Mouse (Mus musculus) erythroblast, embryonic 14.5 days (primary cell): Measurements from ENCODE around the gene Stkld1. TPM values are rescaled to one million over a fixed set of nuclear protein-coding genes. Genes with fewer than 3 reads are reported as not detected.

Experiments used
- H3K27me3 ChIP-seq: 2 replicates; pipeline ENCODE4 v1.6.1; 2012; ENCODE audit warnings: inconsistent platforms; ENCODE audit not compliant: control insufficient read depth
- H3K36me3 ChIP-seq: 2 replicates; pipeline ENCODE4 v1.6.1; 2012; ENCODE audit warnings: mild to moderate bottlenecking, inconsistent platforms; ENCODE audit not compliant: control insufficient read depth
- H3K4me1 ChIP-seq: 2 replicates; pipeline ENCODE4 v1.6.1; 2012; ENCODE audit warnings: inconsistent platforms; ENCODE audit not compliant: control insufficient read depth
- H3K4me3 ChIP-seq: replicated peaks from 2 replicates; pipeline ENCODE3; 2012; ENCODE audit warnings: moderate library complexity, mild to moderate bottlenecking, inconsistent platforms
- H3K9me3 ChIP-seq: 2 replicates; pipeline ENCODE4 v1.6.1; 2012; ENCODE audit warnings: low read length, inconsistent platforms, mixed read lengths; ENCODE audit not compliant: control insufficient read depth
- GATA1 ChIP-seq: IDR thresholded peaks from 2 replicates; pipeline ENCODE4 v1.6.1; 2012; ENCODE audit warnings: low read length, inconsistent platforms, mixed read lengths
- TAL1 ChIP-seq: IDR thresholded peaks from 3 replicates; pipeline ENCODE4 v1.6.1; 2012; ENCODE audit warnings: low read length, inconsistent platforms, mixed read lengths
- polyA plus RNA-seq: library from polyadenylated mRNA; stranded (reverse); fragments of >175 nt; gene quantifications from 2 replicates; pipeline ENCODE4 v1.2.3, GENCODE M21; 2012

The Stkld1 gene
- polyA plus RNA-seq, 1 experiment, result 0.02 TPM

DNA sequence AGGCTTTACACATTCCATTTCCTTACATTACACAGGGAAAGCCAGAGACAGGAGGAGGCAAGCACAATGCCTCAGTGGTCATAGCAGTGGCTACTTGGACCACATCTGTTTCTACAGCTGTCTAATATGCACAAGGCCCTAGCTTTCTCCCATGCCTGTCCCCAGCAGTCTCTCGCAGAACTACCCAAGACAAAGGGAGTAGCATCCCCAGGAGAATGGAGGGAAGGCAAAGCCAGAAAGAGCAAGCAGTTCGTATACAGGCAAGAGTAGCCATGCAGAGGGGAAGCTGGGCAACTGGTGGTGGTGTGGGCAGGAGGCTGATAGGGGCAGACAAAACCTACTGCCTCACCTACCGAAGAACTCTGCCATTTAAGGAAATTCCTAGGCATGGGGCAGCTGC lies 27.4 kb upstream of the Stkld1 start:
- H3K4me1 ChIP-seq, result peaks cover 69% of the 10 kb centered on the region
- no peaks in the 10 kb centered on the region for H3K9me3 ChIP-seq
- TF ChIP-seq GATA1, result no peak
- TF ChIP-seq TAL1, result no peak
- H3K4me3 ChIP-seq, result no peak overlapping the region
- H3K27me3 ChIP-seq, result no peaks in the 10 kb centered on the region
- H3K36me3 ChIP-seq, result peaks cover 61% of the 10 kb centered on the region

- Histone ChIP-seq H3K4me1 (peaks cover 69% of the 10 kb centered on the region), H3K9me3 (no peaks in the 10 kb centered on the region), H3K4me3 (no peak overlapping the region), H3K27me3 (no peaks in the 10 kb centered on the region), H3K36me3 (peaks cover 68% of the 10 kb centered on the region)
- TF ChIP-seq GATA1, result no peak
- no peak for TF ChIP-seq TAL1
Measured at GRCm38 (mm10) chr2:26907109-26907508, 26.7 kb upstream of the Stkld1 start.

DNA sequence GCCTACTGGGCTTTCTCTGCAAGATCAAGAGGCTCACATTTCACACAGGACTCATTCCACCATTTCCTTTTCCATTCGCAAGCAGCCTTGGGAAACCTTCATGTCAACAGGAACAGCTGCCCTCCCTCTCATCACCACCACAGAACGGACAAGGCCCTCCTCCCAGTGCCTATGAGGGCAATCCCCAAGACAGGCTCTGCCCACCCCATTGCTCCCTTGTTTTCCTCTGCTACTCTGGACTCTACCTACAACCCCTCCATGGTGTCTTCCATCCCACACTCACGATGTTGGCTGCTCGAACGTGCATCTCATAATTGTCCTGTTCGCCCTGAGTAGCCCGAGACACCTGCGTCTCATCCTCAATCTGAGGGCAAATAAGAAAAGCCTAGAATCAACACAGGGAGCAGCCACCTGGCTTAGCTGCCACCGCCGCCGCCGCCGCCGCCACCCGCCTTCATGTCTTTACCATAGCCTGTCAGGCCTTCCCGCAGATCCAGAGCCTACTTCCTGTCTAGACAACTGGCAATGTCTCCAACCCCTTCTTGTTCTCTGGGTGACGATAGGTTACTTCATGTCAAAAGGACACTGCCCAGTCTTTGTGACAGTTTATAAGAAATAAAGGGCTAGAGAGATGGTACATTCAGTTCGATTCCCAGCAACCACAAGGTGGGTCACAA lies 25.0 kb upstream of the Stkld1 start:
- H3K36me3 ChIP-seq, result peaks cover 82% of the 10 kb centered on the region
- peak overlapping the region; percentile 83 for H3K4me3 ChIP-seq
- TF ChIP-seq GATA1 (no peak), TAL1 (no peak)
- H3K4me1 ChIP-seq, result peaks cover 70% of the 10 kb centered on the region
- no peaks in the 10 kb centered on the region for H3K9me3 ChIP-seq
- H3K27me3 ChIP-seq, result no peaks in the 10 kb centered on the region

DNA sequence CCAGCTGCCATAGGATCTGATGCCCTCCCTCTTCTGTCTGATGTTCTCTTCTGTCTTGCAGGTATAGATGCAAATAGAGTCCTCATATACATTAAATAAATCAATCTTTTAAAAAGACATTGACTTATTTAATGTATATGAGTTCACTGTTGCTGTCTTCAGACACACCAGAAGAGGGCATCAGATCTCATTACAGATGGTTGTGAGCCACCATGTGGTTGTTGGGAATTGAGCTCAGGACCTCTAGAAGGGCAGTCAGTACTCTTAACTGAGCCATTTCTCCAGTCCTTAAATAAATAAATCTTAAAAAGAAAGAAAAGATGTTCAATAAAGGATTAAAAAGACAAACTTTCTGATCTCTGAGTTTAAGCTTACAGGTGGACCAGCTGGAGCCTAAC lies 24.5 kb upstream of the Stkld1 start:
- Histone ChIP-seq H3K27me3 (no peaks in the 10 kb centered on the region), H3K4me3 (peak overlapping the region; percentile 83), H3K4me1 (peaks cover 69% of the 10 kb centered on the region), H3K9me3 (no peaks in the 10 kb centered on the region), H3K36me3 (peaks cover 82% of the 10 kb centered on the region)
- TF ChIP-seq TAL1 (no peak), GATA1 (no peak)

GRCm38 (mm10) chr2:26910124-26910993 lies 23.5 kb upstream of the Stkld1 start, which contains the start of the genes Med22 and Rpl7a:
Gene Med22, minus strand, starts transcription at chr2:26910677.
Gene Rpl7a, plus strand, starts transcription at chr2:26910764.
- TF ChIP-seq TAL1, result no peak
- TF ChIP-seq GATA1, result no peak
- Histone ChIP-seq H3K4me1 (peaks cover 77% of the 10 kb centered on the region), H3K36me3 (peaks cover 82% of the 10 kb centered on the region)

GRCm38 (mm10) chr2:26910994-26911765 lies 22.7 kb upstream of the Stkld1 start:
- no peaks in the 10 kb centered on the region for H3K27me3 ChIP-seq
- H3K9me3 ChIP-seq, result no peaks in the 10 kb centered on the region
- H3K4me1 ChIP-seq, result peaks cover 84% of the 10 kb centered on the region
- peaks cover 74% of the 10 kb centered on the region for H3K36me3 ChIP-seq
- TF ChIP-seq GATA1 (no peak; the same call in 1 of the 2 replicates), TAL1 (no peak)
- H3K4me3 ChIP-seq, result peak overlapping the region; percentile 83

More at GRCm38 (mm10) chr2:26910124-26910993, 23.5 kb upstream of the Stkld1 start, which contains the start of the genes Med22 and Rpl7a:
- peak within 1 kb of the TSS; percentile 83 for H3K4me3 ChIP-seq
- no peaks in the 10 kb centered on the region for H3K9me3 ChIP-seq
- H3K27me3 ChIP-seq, result no peaks in the 10 kb centered on the region

- Histone ChIP-seq H3K27me3 (no peaks in the 10 kb centered on the region), H3K4me3 (peak overlapping the region; percentile 83), H3K9me3 (no peaks in the 10 kb centered on the region), H3K36me3 (peaks cover 65% of the 10 kb centered on the region), H3K4me1 (peaks cover 87% of the 10 kb centered on the region)
- no peak for TF ChIP-seq TAL1
Measured at GRCm38 (mm10) chr2:26912253-26912770, 21.5 kb upstream of the Stkld1 start.

DNA sequence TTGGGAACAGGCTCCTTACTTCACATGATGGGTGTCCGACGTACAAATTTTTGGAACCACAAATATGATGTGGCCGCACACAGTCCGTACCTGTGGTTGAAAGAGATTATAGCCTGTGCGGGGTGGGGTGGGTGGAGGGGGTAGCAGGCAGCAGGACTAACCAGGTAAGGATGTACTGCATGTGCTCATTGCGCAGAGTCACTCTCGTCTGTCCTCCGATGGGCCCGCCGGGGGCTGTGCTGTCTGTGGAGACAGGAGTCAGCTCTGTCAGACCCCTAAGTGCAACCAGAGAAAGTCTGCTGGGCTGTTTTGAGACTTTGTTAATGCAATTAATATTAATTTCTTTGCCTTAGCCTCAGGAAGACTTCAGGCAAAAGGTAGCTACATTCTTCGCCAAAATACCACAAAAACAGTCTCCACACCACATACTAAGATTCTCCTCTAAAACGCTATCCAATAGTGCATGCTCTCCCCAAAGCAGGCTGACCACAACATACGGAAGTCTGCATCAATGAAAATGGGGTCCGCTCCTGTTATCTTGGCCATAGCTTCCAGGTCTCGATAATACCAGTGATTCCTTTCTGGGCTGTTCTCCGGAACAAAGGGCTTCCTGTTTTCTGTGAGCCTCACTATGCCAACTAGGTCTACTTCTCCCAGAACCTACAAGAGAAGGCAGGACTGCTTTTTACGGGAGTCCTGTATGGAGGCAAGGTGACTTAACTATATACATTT lies 20.3 kb upstream of the Stkld1 start:
- TF ChIP-seq GATA1 (no peak), TAL1 (no peak)
- Histone ChIP-seq H3K4me3 (peak overlapping the region; percentile 23), H3K4me1 (peaks cover 87% of the 10 kb centered on the region), H3K9me3 (no peaks in the 10 kb centered on the region), H3K36me3 (peaks cover 65% of the 10 kb centered on the region), H3K27me3 (no peaks in the 10 kb centered on the region)
